Mouse (Mus musculus) left cerebral cortex, postnatal 10 days (tissue): ENCODE data around the gene Isl1. TPM values are rescaled to one million over a fixed set of nuclear protein-coding genes. Genes with fewer than 3 reads are reported as not detected.
A peak's percentile ranks its signal among the peaks of the same experiment; 100 is the strongest.

ENCODE experiments used
- DNase-seq, 2 experiments: peaks; one replicate each; pipeline ENCODE4 v3.0.0; 2021 to 2022; ENCODE audit warnings: low spot score in 2 of 2, mixed read lengths in 1 of 2; ENCODE audit errors: extremely low spot score in 1 of 2
- intact Hi-C: fragments of 180-260 bp; cut with DNase I; formaldehyde crosslinking; loops from one replicate; pipeline ENCODE4 v1.15.1; 2025
- total RNA-seq, 2 experiments: library from RNA; stranded (reverse); gene quantifications; 2 replicates each; pipeline ENCODE4 v1.2.3; 2021

The Isl1 gene
- total RNA-seq = 1 to 10 TPM; 1.3 to 2.6 TPM

DNA sequence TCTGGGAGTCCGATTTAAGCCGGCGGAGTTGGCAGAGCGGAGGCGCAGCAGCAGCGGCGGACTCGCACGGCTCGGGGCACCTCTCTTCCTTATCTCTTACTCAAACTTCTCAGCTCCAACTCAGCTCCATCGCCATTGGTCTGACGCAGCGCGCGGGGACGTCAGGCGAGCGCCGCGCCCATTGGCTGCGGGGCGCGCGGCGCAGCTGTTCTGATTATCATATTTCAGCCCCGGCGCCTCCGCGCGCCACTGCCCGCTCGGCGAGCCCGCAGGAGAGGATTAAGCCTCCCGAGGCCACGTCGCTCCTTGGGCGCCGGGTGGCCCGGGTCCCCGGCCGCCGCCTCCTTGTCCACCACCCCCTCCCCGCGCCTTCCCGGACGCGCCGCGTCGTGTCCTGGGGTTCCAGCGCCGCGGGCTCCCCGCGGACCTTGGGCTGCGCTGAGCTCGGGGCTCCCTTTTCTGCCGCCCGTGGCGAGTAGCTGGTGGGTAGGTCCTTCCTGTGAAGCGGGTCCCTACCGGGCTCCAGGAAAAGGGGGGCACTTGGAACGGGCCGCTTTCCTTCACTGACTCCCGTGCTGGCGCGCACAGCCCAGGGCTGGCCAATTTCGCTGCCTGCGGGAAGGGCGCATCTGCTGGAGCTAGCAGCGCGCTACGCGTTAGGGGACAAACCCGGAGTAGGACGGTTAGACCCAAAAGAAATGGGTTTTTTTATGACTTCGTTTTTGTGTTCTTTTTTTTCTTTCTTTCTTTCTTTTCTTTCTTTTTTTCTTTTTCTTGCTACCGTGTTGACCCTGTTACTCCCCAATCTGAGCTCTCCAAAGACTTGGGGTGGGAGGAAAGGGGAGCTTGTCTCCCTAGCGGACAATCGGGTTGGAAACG is at the start of gene Isl1:
TSS of gene Isl1 (minus strand) at position 106 of the 879 bp plus-strand sequence.
- intact Hi-C loops = loop anchor here (2.0 to 10.0 kb wide), 2 partner anchors 399 to 585 kb away; no protein-coding TSS in a partner anchor

DNA sequence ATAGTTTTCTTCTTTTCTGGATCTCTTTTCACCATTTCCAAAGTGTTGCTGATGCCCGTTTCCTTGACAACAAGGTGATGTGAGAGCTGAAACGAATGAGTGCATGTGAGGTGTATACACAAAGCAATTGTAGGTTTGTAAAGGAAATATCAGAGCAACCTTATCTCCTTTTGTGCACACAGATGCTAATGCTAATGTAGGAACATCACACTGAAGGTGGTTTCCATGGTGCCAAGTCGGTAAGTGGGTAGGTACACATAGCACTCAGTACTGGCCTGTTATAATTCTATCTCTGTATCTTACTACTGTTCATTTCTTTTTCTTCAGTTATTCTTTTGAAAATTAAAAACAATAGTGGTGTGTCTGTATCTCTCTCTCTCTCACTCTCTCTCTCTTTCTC is 26.3 kb upstream of the Isl1 start:
- DNase-seq = no peak
- intact Hi-C loops = no loop called here

More for the DNA sequence above, at the start of gene Isl1:
- peak in 1 of 2 experiments; percentile 41 for DNase-seq

DNA sequence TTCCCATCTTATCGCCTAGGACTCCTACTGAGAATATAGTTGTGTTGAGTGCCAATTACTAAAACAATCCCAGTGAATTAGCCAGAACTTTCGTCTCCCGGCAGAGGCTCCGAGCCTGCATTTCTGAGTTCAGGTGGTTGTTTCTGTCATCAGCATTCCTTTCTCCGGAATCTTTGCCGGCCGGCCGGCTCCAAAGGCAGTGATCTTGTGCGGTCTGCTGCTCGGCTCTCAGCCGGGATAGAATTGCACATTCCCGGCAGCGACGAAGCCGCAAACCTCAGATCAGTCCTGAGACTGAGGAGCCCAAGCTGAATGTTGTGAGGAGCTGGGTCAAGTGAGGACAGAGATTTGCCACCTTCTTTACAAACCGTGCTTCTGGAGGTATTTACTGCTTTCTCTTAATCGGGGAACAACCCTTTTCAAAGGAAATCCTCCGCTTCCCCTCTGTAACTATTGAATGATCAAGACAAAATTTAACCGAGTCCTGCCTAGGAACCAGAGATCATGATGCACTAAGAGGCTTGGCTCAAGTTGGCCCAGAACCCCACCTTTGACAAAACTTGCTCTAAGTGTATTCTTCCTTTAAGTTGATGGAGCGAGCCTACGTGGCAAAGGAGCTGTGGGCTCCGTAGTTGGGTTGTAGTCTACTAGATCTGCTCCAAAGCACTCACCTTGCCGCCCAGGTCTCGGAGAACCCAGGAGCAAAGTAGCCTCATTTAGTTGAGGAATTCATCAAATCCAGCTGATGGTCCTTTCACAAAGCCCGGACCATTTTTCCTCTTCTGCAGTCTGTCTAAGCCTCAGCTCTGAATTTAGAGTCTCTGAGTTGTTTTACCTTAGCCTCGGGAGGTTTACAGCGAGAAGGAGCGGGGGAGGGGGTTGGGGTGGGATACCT is 4.4 kb upstream of the Isl1 start:
- no peak for DNase-seq
- intact Hi-C loops = loop anchor here (10.0 kb wide), 1 partner anchor 589 kb away; no protein-coding TSS in a partner anchor

DNA sequence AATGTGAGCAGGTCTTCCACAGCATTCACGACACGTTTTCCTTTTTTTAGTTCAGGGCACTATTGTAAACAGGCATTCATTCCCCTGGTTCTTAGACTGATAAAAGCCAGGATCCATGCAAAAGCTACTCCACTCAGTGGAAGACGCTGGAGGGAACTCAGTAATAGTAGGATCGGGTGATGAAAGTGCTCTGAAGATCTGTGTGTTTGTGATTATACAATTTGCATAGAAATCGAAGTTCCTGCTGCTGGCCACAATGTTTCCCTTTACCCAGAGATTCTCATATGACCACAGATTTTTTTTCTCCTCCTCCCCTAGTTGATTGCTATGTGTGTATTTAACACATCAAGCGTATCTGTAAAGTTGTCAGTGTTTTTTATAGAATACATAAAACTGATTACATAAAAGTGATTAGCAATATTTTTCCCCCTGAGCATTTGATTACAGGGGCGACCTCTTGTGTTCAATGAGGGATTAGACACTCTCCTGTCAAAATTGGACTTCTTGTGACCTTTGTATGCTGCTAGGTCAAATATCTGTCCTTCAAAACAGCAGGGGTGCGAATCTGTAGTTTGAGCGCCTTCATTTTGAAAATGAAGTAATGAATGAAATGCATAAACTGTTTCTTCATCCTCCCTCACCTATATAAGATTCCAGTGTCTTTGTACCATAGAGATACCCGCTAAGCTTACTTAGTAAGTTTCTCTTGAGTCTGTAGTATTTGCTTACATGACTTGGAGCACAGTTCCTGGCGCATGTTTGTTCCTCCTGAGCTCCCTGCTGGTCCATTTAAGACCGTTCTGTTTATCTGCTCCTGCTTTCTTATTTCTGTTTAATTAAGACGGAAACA is 2.6 kb upstream of the Isl1 start:
- DNase-seq = no peak
- intact Hi-C loops = loop anchor here (10.0 kb wide), 1 partner anchor 587 kb away; no protein-coding TSS in a partner anchor

DNA sequence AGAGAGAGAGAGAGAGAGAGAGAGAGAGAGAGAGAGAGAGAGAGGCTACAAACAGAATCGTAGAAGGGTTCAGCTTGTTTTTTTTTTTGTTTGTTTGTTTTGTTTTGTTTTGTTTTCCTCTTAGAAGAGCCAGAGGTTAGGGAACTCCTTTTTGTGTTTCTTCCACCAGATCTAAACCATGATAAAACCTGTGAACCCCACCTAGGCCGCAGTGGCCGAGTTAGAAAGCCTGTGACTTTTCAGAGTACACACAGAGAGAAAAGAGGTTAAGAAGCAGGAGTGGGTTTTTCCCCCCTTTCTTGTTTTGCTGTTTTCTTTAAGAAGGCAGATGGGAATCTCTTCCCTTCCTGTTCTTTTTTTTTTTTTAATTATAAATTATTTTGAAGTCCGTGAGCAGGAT is 1.5 kb upstream of the Isl1 start:
- intact Hi-C loops = loop anchor here (10.0 kb wide), 1 partner anchor 586 kb away; no protein-coding TSS in a partner anchor
- DNase-seq = no peak

DNA sequence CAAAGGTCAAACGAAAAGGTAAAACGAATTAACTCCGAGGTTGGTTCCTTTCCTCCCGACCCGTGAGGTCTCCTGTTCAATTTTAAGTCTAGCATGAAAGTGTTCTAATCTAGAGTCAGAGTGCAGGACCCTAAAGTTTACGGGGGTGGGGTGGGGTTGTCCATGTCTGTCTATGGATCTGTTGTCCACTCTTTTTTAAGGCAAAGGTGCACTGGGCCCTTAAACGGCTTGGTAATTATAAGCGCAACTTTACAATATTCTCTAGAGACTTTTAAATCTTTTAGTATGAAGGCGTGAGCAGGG is 925 bp upstream of the Isl1 start:
- intact Hi-C loops = loop anchor here (10.0 kb wide), 1 partner anchor 586 kb away; no protein-coding TSS in a partner anchor
- DNase-seq = no peak

DNA sequence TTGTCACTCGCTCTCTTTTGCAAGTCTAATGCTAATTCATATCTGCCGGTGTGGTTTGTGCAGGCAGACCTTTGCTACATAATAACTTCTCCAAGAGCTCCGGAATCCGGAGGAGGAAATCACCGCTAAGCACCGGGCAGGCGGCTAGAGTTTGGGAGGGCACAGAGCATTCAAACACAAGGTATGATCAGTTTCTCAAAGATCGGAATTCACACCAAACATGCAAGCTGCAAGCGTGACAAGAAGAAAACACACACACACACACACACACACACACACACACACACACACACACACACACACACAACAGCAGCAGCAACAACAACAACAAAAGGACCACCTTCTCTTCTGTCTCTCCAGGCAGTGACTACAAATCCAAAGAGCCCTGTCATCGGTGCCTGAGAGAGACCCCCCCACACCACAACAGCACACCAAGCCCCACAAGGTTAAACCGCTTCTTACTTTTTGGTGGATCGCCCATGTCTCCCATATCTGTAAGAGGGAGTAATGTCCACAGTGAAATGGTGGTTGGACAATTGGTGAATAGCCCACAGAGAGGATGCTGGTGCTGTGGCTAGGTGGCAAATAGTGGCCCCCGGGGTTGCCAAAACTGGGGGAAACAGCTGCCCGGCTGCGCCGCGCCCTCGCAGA is 431 bp downstream of the Isl1 start:
- DNase-seq = no peak
- intact Hi-C loops = loop anchor here (2.0 kb wide), 1 partner anchor 400 kb away; no protein-coding TSS in a partner anchor

DNA sequence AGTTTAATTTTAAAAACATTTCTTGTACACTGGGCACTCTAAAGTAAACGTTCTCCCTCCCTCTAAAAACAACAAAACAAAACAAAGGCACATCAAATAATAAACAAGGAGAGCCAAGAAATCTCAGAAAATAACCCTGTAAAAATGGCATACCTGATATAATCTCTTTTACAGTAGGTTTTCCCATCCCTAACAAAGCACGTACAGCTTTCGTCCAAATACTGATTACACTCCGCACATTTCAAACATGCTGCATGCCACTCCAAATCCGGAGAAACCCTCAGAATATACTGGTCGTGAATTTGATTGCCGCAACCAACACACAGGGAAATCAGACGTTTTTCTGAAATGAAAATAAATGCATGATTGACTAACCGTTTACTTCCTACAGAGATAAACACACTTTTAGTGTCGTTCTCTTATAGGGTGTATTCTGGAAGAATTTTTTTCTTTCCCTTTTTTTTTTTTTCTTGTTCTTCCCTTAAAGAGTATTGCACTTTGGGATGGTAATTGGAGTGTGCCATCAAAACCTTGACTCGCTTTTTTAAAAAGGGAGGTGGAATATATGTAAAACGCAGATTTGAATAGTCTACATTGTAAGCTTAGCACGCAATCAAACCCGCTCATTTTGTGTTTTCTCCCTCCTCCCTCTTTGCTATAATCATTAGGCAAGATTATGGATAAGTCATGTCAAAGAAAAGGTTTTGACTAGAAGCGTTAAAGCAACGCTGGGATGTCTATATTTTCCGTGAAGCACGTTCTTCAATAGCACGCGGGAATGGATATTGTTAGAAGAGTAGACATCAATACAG is 1.2 kb downstream of the Isl1 start:
- no peak for DNase-seq
- intact Hi-C loops = loop anchor here (2.0 kb wide), 1 partner anchor 400 kb away; no protein-coding TSS in a partner anchor

DNA sequence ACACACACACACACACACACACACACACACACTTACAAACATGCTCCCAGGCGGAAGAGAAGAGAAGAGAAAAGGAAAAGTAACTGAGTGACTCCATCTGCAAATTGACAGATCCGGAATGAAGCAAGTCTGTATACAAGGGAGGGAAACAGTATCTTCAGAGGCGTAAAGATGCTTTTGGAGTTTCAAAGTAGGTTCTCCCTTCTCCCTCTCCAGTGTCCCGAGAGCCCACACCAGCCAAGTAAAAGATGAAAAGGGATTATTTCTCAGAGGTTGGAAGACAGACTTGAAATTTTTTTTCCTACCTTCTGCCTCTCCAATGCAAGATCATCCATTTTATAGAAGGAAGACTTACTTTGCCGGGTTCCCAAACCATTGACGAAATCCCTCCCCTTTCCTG is 2.9 kb downstream of the Isl1 start:
- DNase-seq = no peak
- intact Hi-C loops = no loop called here

DNA sequence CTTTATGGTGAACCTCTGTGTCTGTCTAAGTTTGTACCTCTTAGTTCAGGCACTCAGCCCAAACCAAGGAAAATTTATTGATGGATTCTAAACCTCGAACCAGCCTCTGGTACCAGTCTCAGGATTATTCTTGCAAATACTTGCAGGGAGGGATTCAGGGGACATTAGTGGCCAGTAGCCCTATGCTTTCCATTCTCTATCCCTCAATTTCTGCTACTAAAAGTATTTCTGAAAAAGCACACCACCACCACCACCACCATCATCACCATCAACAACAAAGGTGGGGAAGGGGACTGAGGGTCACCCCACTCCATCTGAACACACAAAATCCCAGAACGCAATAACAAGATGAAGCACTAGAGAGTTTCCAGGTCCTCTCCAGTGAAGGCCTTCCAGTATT is 3.8 kb downstream of the Isl1 start:
- intact Hi-C loops = no loop called here

DNA sequence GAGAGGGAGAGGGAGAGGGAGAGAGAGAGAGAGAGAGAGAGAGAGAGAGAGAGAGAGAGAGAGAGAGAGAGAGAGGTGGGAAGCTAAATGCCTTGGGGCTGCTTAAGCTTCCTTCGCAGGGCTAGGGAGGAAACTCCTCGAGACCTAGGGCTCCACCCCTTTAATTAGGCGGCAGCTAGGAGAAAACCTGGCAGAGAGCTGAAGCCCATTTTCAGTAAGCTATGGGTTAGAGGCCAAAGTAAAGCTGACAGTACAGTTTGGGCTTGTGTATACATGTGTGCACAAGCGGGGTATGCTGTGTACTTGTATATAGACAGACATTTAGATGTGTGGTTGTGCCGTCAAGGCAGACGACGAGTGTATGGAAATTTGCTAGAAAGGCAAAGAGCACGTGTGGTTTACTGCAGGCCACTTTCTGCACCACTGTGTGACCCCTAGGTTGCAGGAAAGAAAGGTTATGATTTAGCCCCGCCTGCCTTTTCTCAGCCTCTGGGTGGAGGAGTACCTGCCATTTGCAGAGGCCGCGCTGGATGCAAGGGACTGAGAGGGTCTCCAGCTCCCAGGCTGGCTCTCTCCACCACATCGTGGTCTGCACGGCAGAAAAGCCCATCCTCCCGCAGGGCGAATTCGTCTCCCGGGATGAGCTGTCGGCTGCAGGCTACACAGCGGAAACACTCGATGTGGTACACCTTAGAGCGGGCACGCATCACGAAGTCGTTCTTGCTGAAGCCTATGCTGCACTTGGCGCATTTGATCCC is 4.6 kb downstream of the Isl1 start:
- intact Hi-C loops = no loop called here
- no peak for DNase-seq

More for the DNA sequence above, 3.8 kb downstream of the Isl1 start:
- no peak for DNase-seq

DNA sequence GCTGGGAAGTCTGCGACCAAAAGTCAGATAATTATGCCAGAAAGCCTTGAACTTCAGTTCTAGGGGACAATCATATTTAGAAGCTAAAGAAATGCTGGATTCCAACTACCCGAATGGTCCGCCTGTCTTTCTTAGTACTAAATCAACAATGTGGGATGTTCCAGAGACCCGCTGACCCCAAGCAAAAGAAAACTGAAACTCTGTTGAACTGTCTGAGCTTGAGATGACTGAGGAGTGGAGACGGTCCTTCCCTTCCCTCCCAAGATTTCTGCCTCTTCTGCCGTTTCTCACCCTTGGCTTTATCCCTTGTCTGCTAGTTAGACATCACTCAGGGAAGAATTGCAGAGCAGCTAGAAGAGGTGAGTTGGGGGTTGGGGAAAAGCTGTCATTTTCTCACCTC is 5.7 kb downstream of the Isl1 start:
- intact Hi-C loops = no loop called here

DNA sequence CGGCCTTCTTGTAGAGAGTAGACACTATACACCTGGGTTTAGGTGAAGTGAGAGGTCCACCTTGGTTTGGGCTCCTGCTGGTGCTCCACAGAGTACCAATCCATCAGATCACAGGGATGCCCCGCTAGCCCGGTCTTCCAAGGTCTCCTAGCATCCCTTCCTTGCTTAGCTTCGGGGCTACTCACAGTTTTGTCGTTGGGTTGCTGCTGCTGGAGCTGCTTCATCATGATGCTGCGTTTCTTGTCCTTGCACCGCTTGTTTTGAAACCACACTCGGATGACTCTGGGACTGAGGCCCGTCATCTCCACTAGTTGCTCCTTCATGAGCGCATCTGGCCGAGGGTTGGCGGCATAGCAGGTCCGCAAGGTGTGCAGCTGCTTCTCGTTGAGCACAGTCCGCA is 6.6 kb downstream of the Isl1 start:
- intact Hi-C loops = no loop called here

More for the DNA sequence above, 5.7 kb downstream of the Isl1 start:
- DNase-seq = no peak

DNA sequence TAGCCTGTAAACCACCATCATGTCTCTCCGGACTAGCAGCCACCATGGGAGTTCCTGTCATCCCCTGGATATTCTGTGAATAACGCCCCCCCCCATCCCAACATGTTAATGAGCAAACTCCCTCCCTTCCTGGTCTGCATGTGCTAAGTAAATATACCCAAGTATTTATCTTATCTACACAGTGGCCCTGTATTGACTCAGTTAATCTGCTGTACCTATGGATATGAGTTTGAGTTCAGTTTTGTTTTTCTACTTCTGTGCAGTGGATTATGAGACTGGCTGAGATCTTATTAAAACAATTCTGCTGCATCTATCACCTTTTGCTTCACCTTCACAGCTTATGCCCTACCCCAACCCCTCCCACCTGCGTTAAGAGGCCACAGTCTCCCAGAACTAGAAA is 7.8 kb downstream of the Isl1 start:
- no peak for DNase-seq
- intact Hi-C loops = no loop called here

More for the DNA sequence above, 6.6 kb downstream of the Isl1 start:
- DNase-seq = no peak

DNA sequence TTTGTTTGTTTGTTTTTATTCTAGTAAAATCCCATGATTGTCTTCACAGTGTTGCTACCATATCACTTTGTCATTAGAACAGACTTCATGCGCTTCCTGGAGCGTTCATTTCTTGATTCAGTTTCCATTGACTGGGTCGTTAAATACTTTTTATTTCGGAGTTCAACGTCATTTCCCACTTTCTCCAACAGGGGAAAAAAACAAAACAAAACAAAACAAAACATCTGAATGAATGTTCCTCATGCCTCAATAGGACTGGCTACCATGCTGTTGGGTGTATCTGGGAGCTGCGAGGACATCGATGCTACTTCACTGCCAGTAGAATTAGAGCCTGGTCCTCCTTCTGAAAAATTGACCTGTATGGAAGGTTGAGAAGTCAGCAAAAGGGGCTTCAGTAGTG is 10.2 kb downstream of the Isl1 start:
- no peak for DNase-seq
- intact Hi-C loops = no loop called here

DNA sequence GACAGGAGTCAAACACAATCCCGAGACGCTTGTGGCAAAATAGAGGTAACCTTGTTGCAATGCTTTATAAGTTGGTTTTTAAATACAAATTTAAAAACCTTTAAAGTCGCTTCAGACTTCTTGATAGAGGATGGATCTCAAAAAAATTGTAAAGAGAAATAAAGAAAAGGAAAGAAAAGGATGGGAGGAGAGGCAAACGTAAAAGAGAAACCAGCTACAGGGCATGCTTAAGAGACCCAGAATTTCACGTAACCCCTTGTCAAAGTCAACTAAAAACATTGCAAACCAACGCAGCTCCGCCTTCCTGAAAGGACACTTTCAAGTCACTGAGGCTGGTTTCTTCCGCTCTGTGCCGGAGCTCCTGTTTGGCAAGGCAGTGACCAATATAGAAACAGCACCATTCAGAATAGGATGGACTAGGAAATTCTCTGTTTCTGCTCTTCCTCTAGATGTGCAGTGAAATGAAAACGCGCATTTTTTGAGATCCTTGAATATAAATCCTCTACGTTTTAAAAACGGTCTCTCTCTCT is 10.8 kb downstream of the Isl1 start:
- DNase-seq = no peak
- intact Hi-C loops = no loop called here
